Mouse (Mus musculus) monocyte, adult 2 months (primary cell): ENCODE data around the gene Raly.
"Not testable (repeated sequence)": the region's sequence is repeated elsewhere in the genome, so short reads cannot be mapped to it uniquely, and the experiment has no call there.

ENCODE experiments used
- DNase-seq, 2 experiments: peaks; one replicate each; pipeline ENCODE4 v3.0.0; 2022; ENCODE audit warnings: low spot score in 2 of 2, low read depth in 1 of 2

Raly gene

DNA sequence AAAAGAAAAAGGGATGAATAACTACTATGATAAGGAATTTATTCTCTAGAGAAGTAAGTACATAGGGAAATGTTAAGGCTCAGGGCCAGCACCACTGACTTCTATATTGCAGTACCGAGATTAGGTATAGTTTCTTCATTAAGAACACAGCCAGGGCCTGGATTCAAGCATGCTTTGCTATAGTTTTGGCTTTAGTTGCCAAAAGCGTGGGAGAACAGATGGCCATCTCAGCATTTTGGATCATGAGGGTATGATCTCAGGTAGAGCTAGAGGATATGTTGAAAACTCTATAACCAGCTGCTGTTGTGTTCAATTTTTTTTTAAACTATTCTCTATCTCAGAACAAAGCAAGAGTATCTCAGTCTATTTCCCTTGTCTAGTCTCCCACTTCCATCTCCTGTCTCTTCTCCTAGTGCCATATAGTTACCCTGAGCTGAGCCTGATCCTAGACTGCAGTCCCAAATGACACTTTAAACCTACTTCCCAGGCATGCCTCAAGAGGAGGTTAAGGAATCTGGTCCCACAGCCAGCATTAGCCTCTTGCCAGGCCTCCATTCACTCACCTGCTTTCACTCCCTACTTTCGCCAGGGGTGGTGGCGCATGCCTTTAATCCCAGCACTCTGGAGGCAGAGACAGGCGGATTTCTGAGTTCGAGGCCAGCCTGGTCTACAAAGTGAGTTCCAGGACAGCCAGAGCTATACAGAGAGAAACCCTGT, 43.4 kb downstream of the Raly start:
- DNase-seq: no peak

DNA sequence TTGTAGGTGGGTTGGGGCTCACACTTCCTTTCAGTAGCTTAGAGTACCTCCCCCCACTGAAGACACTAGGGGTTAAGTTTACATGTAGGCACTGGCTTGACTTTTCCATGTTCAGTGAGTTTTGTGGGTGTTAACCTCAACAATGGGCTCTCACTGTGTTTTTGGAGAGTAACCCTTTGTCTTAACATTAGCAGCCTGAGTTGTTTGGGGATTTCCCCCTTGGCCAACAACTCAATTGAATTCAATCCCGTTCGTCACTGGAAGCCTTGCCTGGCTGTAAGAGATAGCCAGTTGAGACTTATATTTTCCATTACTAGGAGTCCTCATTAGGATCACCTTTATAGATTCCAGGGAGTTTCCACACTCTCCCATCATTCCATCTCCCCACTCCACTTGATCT, 45.6 kb downstream of the Raly start:
- DNase-seq: no peak

DNA sequence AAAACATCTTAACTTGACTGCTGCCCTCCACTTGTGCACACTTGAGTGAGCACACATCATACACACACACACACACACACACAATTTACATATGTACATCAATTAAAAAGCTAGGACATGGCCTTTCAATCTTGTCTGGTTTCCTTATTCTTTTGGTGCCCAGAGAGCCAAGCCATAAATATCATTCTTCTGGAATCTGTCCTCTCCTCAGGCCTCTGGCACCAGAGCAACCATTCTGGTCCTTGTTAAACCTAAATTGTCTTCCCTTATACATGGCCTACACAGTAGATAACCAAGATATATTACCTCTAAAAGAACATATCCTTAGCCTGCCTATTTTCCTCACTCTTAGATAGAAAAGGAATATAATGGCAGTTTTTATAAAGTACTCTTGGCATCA, 57.2 kb downstream of the Raly start:
- no peak for DNase-seq

DNA sequence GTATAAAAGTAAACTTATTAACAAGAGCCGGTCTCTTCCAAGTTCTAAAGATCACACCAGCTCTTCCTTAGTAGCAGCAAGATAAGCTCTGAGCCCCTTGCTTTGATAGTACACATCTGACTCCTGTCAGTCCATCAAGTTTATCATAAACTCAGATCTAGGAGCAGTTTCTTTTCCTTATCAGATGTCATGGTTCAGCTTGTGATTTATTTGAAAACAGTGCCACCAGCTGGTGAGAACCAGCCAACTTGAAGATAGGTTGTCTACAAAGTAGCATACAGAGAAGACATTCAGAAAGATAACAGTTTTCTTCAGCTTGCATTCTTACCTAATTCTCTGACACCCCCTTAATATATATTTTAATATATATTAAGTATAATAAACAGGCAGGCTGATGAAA, 64.5 kb downstream of the Raly start:
- no peak for DNase-seq

DNA sequence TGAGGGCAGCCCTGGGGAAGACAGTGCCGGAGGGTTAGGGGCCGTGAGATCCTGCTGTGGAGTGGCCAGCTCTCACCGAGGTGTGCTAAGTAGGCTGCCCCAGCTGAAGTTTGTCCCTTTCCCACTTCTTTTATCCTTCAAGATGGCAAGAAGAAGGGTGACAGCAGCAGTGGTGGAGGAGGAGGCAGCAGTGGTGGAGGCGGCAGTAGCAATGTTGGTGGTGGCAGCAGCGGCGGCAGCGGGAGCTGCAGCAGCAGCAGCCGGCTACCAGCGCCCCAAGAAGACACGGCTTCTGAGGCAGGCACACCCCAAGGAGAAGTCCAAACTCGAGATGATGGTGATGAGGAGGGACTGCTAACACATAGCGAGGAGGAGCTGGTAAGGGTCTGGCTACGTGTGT, 72.8 kb downstream of the Raly start:
- DNase-seq: no peak

DNA sequence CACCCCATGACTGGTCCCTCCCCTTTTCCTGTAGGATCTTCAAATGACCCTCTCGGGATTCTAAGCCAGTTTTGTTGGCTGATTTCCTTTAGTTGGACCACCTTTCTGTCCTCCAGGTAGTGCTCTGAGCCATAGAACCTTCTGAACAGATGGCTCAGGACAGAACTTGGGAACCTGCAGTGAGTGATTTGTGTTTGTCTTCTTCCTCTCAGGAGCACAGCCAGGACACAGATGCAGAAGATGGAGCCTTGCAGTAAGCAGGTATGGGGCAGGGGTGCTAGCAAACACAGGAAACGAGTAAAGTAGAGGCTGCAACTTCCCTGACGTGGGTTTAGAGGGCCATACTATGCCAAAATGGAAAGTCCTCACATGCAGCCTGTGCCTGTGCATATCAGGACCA, 74.8 kb downstream of the Raly start:
- DNase-seq: no peak

DNA sequence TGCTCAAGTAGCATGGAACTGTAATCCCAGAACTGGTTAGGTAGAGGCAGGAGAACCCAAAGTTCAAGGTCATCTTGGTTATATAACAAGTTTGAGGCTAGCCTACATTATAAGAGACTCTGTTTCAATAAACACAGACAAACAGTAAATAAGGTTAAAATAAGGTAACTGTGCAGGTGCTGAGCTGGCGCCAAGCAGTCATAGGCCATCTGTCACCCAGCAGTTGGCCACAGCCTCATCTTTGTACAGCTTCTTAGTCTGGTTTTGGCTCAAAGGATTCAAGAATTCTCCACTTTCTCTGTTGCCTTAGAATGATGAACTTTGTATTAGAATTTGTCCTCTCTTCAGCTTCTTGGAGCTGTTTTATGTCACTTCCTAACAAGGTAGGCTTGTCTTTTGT, 77.2 kb downstream of the Raly start:
- no peak for DNase-seq

DNA sequence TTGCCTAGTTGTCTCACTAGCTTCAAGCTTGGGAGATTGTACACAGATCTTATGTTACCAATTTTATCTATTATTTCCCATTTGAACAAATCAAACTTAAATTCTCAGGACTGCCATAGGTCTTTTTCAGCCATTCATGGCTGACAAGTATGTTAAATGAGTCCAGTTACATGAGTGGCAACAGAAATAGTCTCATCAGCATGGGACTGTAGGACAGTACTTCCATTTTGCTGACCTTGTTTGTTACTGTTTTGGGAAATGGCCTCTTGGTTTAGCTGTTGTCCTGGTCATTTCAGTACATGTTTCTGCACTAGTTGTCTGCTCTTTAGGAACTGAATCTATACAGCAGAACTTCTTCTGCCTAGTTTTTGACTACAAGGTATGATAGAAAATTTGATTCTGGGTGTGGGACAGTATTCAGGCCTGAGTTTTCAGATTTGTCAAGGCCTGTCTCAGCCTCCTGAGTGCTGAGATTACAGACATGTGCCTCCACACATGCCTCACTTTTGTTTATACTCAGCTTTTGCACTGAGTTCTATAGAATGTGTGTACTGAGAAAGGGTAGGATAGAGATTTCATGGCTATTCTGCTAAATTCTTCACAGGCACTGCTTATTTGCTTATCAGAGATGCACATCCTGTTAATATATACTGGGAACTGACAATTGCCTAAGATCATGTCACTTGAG, 79.2 kb downstream of the Raly start:
- DNase-seq: no peak

DNA sequence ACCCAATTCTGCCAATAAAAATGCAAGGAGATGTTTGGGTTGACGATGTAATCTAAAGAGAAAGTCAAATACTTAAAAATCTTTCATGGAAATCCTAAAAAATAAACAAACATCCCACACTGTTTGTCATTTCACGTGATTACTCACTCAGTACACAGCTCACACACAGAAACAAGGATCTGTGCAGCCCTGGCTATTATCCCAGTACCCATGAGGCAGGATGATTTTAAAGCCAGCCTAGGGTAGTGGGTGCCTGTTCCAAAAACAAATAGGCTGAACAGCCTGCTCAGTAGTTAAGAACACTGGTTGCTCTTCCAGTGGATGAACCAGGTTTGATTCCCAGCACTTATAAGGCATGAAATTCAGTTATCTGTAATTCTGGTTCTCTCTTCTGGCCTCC, 85.7 kb downstream of the Raly start:
- no peak for DNase-seq

DNA sequence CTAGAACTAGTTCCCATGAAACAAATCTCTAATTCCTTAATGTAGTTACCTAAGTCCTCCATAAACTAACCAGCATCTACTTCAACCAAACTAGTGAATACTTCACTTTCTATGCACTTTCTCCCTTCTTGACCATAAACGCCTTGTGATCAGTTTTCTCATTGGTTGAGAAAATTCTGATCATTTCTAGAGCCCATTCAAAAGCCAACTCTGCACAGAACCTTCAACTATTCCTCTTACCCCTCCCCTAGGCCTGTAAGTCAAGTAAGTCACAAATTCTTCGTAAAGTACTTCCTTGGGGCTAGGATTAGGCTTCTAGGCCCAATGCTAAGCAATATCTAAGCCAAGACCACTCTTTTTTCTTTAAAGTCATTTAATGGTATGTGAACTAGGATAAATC, 100.7 kb downstream of the Raly start:
- no peak for DNase-seq

DNA sequence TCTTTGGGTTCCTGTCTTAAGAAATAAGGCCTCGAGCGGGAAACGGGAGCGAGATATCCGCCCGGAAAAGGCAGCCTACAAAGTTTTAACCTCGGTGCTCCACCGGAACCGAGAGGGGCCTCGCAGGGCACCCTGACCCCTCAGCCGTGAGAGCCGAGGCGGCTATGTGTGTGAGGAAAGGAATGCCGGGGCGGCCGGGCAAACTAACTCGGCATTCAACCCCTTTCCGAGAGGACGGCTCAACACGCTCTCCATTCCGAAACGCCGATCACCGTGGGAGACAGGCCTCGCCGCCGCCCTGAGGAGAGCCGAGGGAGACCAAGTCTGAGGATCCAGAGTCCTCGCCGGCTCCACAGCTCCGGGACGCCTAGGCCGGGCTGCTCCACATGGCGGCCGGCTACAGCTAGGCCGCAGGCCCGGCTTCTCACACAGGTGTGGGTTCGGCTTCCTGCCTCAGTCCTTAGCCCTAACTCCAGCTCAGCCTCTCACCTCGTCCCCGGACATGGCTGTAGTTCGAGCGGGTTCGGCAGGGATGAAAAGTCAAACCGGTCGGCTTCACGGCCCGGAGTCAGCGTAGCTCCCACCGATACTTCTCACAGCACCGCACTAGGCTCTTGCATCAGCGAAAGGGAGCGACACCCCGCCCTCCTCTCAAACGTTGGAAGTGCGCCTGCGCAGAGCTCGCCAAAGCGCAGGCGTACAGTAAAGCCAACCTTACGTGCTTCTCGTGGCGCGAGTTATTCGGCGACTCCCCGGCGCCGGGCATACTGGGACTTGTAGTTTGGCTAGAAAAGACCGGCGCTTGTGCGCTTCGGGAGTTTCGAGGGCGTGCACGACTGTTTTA, 101.5 kb downstream of the Raly start, which contains the start of gene Eif2s2:
Gene Eif2s2 (minus strand): TSS at position 735 of the 844 bp plus-strand sequence.
- DNase-seq: peak; percentile 93 to 94

DNA sequence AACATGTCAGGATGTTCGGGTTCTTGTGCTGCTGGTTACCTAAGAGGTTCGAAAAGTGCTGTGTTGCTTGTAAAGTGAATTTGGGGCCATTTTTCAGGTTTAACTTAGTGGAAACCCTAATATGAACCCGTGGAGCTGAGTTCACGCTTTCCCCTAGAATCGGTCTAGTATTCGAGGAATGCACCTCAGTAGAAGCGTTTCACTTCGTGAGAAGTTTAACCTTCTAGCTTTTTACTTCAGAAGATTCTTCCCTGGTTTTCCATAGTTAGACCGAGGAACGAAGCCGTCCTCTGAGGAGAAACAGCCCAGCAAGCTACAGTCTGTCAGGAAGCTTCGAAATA, 102.1 kb downstream of the Raly start:
- DNase-seq: no peak

DNA sequence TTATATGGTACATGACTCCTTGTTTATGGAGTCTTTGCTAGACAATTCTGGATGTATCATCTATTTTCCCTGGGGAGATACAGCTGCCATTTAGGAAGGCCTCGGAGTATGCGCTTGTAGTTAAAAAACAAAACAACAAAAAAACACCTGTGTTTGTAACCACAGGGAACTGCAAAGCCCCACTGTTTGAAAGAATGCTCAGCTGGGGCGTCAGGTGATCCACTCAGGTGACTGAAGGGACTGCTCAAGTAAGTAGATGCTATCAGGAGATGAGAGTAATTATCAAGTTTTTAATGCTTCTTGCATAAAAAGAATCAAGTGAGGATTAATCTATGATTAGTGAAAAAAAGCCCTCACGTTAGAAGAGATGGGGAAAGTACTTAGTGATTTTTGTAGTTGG, 102.7 kb downstream of the Raly start:
- no peak for DNase-seq

DNA sequence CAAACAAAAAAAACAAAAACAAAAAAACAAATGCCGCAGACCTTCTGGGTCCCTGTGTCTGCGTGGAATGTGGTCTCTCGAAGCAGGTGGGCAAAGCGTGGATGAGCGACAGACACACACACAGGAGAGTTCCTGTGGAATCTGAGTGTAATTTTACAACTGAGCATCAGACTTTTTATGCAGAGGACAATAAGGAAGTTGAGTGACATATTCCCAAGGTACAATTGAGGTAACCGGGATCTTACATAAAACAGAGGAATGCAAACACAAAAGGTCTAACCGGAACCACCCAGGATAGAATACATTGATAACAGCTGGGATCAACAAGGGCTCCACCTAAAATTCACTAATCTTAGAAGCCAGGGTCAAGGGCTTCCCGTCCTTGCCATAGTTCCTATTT, 108.1 kb downstream of the Raly start:
- DNase-seq: not testable (repeated sequence)

DNA sequence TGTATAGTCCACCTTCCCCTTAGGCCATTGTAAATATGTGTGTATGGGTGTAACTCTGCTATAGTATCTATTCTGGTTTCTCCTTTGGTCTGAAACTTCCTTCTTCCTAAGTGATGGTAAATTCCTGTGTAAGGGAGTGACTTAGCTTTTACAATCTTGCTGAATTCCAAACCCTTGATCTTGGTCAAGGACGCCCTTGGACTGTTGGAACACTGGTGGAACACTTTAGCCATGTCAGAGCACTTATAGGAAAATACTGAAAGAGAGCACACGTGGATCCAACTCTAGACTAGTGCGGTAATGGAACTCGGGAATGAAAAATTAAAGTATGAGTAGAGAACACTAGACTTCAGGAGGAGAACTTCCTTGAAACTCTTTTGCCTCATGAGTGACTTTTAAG, 108.5 kb downstream of the Raly start:
- DNase-seq: not testable (repeated sequence)

DNA sequence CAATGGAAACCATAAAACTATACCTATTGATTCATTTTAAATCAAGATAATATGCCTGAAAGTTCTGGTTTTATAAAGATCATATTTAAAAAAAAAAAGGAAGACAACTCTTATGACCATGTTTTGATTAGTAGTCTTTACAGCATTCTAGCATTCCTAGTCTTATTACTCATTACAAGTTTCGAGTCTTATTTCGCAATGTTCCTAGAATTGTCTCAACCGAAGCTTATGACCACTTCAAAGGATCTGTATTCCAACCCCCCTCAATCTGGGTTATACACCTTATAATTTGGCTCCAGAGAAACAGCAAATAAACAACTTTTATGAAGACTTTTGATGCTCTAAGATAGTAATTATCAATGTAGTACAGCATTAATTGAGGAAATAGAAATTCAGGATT, 111.2 kb downstream of the Raly start:
- no peak for DNase-seq

DNA sequence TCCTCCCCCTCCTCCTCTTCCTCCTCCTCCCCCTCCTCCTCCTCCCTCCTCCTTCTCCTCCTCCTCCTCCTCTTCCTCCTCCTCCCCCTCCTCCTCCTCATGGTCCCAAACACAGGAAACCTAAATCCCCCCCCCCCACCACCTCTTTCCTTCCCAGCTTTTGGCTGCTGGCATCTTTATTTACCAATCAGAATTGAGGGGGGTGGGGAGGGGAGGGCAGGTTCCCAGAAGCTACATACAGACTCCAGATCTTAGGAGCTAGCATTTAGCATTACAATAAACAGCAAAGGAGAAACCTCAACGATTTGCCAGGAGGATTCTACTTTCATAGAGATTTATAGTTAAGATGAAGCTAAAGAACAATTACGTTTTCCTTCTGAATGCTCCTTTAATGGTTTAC, 114.9 kb downstream of the Raly start:
- no peak for DNase-seq

DNA sequence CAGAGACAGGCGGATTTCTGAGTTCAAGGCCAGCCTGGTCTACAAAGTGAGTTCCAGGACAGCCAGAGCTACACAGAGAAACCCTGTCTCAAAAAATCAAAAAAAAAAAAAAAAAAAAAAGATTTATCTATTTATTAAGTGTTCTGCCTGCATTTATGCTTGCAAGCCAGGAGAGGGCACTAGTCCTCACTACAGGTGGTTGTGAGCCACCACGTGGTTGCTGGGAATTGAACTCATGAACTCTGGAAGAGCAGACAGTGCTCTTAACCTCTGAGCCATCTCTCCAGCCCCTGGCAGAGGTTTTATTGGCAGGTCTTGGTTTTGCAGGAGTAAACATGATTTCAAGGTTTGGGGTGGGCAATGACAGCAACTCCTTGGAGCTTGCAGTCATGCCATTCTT, 117.3 kb downstream of the Raly start:
- not testable (repeated sequence) for DNase-seq

DNA sequence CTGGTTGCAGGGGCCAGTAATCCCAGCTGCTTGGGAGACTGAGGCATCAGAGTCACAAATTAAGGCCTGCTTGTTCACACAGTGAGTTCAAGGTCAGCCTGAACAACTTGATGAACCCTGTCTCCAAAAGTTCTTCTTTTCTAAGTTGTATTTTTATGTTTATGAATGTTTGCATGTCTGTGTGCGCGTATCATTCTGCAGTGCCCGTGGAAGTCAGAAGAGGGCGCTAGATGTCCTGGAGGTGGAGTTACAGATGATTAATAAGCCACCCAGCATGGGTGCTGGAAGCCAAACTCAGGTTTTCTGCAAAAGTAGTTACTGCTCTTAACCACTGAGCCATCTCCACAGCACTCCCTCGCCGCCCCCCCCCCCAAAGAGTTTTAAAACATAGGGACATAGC, 118.9 kb downstream of the Raly start:
- DNase-seq: no peak

DNA sequence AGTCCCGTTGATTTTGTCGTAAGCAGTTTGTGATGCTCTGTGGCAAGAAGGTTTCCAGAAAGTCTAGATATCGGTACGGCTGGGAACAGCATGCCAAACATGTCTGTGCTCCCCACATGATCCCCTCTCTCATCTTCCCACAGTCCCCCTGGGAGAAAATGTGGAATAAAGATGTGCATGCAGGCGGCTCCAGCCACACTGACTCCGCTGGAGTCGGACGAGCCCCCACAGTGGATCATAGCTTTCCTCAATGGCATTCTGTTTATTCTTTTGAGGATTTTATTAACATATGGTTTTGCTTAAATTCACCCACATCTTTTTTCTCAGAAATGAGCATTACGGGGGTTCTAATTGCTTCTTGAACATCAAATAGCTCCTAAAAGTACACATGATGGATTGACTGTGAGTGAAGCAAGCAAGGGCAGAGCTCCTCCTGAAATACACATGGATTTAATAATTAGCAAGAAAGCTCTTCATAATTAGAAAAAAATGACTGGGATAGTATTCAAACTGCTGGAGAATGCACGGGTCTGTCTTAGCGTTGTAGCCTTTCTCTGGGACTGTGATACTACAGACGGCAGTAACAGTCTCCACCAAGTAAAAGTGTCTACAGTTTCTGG, 125.1 kb downstream of the Raly start:
- DNase-seq: no peak

DNA sequence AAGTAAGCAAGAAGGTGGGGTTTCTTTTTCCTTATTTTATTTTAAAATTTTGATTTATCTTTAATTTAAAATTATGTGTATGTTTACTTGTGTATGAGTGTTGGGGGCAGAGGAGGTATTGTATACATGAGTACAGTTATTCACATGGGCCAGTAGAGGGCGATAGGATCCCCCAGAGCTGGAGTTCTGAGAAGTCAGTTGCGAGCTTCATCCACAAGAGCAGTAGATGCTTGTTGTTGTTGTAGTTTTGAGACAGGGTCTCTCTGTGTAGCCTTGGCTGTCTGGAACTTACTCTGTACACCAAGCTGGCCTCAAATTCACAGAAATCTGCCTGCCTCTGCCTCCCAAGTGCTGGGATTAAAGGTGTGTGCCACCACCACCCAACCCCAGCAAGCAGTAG, 125.7 kb downstream of the Raly start:
- DNase-seq: no peak
